Mouse (Mus musculus): Measurements from ENCODE around the gene Nodal.

- TF ChIP-seq TAL1 (IDR thresholded peaks at IDR 0.05; ENCODE audit: low read length): no peak
- no peak for TF ChIP-seq GATA1 (IDR thresholded peaks at IDR 0.05; ENCODE audit: low read length)
Observed at GRCm38 (mm10) chr10:61474344-61474743, 56.6 kb downstream of the Nodal start.
